8 mouse cellular contexts compared by ENCODE assay signal in genomic region chr12:69724711-69725460, GRCm38 (mm10). TPM values are rescaled to one million over a fixed set of nuclear protein-coding genes. Genes with fewer than 3 reads are reported as not detected.
DNase-seq lines count a peak whose midpoint lies in the region; ATAC-seq lines count a peak whose summit lies in the region.

TSS of gene L2hgdh (minus strand) at chr12:69724873.
TSS of gene Atp5s (plus strand) at chr12:69724950.

- H3K9me3 ChIP-seq in hindbrain, embryonic 14.5 days (ENCODE audit: control insufficient read depth, low read length) = no peaks in the 10 kb centered on the region; the same call in 1 of the 2 replicates

- peaks cover 4% of the 10 kb centered on the region; the same call in 1 of the 2 replicates for H3K36me3 ChIP-seq in hindbrain, embryonic 14.5 days (replicated peaks; ENCODE audit: control insufficient read depth, insufficient read depth)

- peaks cover 6% of the 10 kb centered on the region for H3K4me1 ChIP-seq in hindbrain, embryonic 14.5 days (replicated peaks; ENCODE audit: control insufficient read depth, insufficient read depth, low read length)

- H3K9ac ChIP-seq in hindbrain, embryonic 14.5 days = peak within 1 kb of the TSS; percentile 71

- peak; percentile 96 for ATAC-seq in hindbrain, embryonic 14.5 days (ENCODE audit: low FRiP score)

- H3K27ac ChIP-seq in hindbrain, embryonic 14.5 days = peak within 1 kb of the TSS; percentile 74

- no peaks in the 10 kb centered on the region for H3K27me3 ChIP-seq in hindbrain, embryonic 14.5 days (ENCODE audit: control insufficient read depth, insufficient read depth, low read length)

- peak; percentile 97 for DNase-seq in R1 (ENCODE audit: low read depth, low spot score)
- peak; percentile 97 to 98 for DNase-seq in cerebellum, postnatal 25 days
- peak; percentile 88 to 94 for DNase-seq in frontal cortex, postnatal 25 days (ENCODE audit: low spot score in 2 of 2)
- DNase-seq in hindbrain, embryonic 14.5 days (ENCODE audit: low spot score) = peak; percentile 93
- peak; percentile 92 to 94 for DNase-seq in layer of hippocampus, postnatal 36 days
- peak; percentile 99 for DNase-seq in lung, postnatal 36 days
- peak; percentile 98 for DNase-seq in retina, postnatal 1 day
- DNase-seq in urinary bladder, adult 18-20 months (ENCODE audit: low spot score in 2 of 2) = peak; percentile 93 to 95

- under 1% methylated on average over 59 of the region's 60 CpGs for WGBS in hindbrain, embryonic 14.5 days

- peak within 1 kb of the TSS; percentile 58 for H3K4me3 ChIP-seq in hindbrain, embryonic 14.5 days (replicated peaks; ENCODE audit: low read length)

- H3K4me2 ChIP-seq in hindbrain, embryonic 14.5 days (replicated peaks) = peak within 1 kb of the TSS; percentile 94

RNA-seq across cellular contexts. Expression of gene L2hgdh, which starts in this region (rescaled TPM):
- polyA plus RNA-seq in hindbrain, embryonic 14.5 days (2014; fragmentation: Nextera tagmentation; extraction: Ambion mirVana) = 11.1 and 13.6 TPM in 2 replicates
- 10 to 100 TPM; 19.8 to 20.0 TPM for total RNA-seq in layer of hippocampus, postnatal 36 days (2021)

RNA-seq across cellular contexts. Expression of gene Atp5s, which starts in this region (rescaled TPM):
- 38.9 and 39.1 TPM in 2 replicates for polyA plus RNA-seq in hindbrain, embryonic 14.5 days (2014; fragmentation: Nextera tagmentation; extraction: Ambion mirVana)
- 10 to 100 TPM; 34.4 to 40.8 TPM for total RNA-seq in layer of hippocampus, postnatal 36 days (2021)

Comparison
In these comparisons a context has a peak if more than half of its experiments do, and no peak if none do; other contexts are left out.
1. Peak in every context shown above with its lines: DNase-seq, ATAC-seq, H3K4me3 ChIP-seq and H3K27ac ChIP-seq.